Mouse (Mus musculus) cerebellum, postnatal 25 days (tissue): ENCODE measurements at regions not wholly inside any gene's neighbourhood (a gene's known extent, or its start where the extent isn't known, plus 50 kb on each side); places are given as distances from the start of the nearest gene placed in this dataset.
"Not testable (repeated sequence)": the region's sequence is repeated elsewhere in the genome, so short reads cannot be mapped to it uniquely, and the experiment has no call there.

Experiments used
- DNase-seq, 2 experiments: peaks; one replicate each; pipeline ENCODE4 v3.0.0; 2021; ENCODE audit warnings: mixed read lengths in 2 of 2

DNA sequence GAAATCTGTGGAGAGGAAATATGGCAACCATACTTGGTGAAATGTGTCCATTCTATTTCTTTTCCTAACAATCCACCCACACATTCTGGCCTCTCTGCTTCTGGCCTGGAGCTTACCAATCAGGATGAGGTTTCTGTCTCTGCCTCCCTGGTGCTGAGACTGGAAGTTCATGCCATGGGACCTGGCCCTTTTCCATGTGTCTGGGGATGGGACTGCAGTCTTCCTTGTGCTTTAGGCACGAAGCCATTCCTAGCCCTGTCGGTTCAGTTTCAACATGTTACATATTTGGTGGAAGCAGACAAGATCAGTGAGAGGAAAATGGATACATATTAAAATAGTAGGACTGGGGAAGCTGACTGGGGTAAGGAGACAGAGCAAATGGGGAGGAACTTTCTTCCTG is 100.2 kb upstream of the Tcerg1l start:
- DNase-seq, result peak in 1 of 2 experiments; percentile 48

DNA sequence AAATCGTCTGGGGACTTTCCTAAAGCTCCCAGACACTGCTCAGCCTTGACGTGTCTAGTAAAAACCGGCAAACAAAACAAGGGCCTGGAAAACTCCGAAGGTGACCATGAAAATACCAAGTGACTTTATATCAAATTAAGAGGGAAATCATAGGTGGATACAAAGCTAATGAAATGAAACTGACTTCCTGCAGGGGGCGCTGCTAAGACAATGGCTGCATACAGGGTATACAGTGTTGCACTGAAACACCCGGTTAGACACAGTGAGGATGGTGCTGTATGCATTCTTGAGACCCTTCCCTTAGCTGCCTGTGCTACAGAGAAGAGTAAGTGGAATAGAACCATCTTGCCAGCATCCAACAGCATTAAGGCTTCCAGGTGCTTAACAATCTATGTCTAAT is 99.7 kb upstream of the Tcerg1l start:
- DNase-seq, result peak in 1 of 2 experiments; percentile 27

DNA sequence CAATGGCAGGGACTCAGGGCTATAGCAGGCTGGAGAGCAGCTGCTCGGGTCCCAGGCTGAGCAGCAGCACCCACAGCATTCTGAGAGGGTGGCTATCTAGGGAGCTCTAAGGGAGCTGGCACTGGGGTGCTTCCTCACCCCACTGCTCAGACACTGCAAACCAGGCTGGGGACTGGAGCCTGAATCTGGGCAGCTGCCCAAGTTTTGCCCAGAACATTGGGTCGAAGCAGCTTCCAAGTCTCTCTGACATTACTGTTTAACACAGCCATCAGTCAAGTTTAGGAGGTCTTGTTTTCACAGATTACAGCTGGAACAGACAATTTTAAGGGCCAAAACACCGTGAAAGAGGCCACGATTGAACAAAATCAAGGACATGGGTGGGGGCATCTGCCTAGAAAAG is 96.1 kb upstream of the Tcerg1l start:
- peak in 1 of 2 experiments; percentile 19 for DNase-seq

DNA sequence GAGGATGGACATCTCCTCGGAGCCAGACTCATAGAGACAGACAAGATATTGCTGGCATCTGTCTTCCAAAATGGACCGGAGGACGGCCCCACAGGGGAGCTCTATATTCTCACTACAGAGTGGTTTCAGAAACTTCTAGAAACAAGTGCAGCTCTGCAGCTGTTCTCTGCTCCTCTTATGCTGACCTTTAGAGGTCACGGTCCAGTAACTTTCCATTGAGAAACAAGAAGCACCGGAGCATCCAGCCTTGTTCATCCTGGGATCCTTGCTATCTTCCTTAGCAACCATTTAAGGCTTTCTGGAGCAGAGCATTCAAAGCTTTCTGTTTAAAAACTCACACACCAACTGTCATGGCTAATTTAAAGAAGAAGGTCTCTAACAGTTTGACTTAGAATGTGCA is 94.7 kb upstream of the Tcerg1l start:
- DNase-seq, result no peak

DNA sequence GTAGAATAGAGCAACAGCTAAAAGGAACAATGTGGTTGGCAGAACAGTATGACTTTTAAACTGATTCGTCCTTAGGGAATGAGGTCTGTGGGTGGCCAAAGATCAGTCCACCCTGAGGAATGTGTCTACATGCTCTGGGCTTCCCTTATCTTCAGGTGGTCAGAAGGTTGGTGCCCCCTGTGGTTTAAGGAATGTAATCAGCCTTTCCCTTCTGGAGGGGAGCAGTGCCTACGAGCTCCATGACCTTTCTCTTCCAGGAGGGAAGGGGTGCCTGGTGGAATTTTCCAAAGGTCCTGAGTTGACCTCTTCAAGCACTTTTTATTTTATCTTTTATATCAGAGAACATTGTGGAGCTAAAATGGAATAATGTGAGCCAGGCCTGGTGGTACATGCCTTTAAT is 91.9 kb upstream of the Tcerg1l start:
- no peak for DNase-seq

DNA sequence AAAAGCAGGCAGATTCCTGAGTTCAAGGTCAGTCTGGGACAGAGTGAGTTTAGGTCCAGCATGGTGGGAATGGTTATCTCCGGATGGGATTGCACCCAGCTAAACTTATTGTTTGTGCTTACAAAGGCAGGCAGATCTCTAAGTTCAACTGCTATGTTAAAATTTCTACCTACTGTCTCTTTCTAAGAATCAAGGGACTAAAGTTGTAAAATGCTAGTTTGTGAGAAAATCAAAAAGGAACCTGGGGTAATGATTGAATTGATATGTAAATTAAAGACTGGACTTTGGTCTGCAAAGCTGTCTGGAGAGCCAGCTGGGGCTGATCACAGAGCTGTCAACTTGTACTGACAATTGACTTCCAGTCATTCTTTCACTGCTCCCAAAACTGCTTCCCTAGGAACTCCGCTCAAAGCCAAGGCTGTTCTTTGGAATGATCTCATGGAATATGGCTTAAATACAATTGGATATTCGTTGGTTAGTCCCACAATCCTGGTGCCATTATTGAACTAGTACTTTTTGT is 90.7 kb upstream of the Tcerg1l start:
- DNase-seq, result no peak

DNA sequence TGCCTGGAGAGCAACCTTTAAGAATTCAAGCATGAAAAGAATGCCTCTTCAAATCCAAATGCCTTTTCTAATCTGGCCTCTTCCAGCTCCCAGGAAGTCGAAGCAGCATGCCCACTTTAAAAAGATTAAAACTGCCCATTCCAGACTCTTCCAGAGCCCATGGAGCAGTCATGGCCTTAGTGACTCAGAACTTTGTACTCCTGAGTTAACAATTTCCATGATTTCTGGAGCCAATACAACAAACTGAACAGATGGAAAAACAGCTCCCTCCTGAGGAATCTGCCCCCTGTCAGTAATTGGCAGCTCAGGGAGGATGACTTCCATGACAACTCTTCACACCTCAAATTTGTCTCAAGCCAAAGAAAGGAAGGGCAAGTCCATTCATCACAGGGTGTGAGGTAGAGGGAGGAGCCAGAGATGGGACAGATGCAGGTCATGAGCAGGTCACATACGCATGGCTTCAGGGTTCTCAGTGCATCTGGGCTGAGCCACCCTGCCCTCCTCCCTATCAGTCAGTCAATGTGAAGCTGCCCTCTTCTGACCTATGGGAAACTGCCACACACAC is 75.4 kb upstream of the Tcerg1l start:
- peak; percentile 10 to 13 for DNase-seq

DNA sequence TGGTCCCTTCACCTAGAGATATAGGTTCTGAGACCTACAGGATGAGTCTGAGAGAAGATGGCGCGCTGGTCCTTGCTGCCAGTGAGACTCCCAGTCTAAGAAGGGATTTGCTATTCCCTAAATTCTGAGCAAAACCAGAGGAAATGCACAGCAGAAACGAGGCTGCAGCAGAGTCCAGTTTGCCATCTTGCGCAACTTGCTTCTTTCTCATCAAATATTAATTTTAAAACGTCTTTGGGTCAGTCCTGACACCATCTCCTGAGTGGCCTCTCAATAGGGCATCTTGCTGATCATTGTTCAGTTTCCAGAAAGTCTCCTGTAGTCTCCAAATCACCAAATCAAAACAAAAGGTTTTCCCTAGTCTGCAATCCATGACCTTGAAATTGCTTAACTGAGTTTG is 74.8 kb upstream of the Tcerg1l start:
- no peak for DNase-seq

DNA sequence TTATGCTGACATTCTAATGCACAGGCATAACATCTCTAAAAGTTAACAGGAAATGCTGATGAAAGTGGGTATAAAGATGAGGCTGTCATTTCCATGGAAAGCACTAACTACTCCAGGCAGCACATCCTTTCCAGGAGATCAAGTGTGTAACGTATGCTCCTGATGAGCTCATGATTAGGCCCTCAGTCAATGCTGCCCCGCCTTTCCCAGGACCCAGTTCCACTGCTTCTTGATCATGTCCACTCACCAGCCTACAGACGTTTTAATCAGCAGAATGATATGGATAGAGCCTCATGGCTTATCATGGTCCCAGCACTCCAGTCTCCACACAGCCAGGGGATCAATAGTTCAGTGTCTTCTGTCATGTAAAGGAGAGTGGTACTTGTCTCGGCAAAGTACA is 71.7 kb upstream of the Tcerg1l start:
- no peak for DNase-seq

DNA sequence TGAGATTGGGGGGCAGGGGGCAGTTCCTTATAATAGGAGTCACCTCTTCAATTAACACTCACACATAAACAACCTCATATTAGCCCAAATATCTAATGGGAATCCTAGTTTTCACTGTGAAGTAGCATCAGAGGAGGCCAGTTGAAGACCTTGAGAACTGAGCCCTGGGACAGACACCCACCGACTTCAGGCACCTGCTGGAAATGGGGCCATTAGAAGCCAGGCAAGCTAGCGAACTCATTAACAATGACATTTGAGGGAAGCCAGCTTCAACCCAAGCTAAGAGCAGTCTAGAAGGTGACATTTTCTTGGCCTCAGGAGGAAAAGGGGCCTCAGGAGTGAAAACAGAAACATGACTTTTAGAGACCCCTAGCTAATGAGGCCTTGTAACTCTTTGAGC is 70.9 kb upstream of the Tcerg1l start:
- no peak for DNase-seq

DNA sequence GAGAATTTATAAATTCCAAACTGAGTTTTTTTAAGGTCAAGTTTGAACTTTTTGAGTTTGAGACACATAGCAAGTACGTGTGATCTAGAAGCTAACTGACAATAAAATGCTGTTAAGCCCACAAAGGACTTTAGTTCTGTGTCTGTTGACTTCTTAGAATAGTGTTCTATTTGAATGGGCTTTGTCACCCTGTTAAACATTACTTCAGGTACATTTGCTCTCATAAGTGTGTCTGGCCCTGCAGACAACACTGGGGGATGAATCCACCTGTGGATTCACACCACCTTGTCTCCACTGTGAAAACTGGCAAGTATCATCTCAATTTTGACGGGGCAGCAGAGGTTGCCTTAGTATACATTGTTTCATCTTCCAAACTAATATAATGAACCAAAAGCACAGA is 70.5 kb upstream of the Tcerg1l start:
- DNase-seq, result no peak

DNA sequence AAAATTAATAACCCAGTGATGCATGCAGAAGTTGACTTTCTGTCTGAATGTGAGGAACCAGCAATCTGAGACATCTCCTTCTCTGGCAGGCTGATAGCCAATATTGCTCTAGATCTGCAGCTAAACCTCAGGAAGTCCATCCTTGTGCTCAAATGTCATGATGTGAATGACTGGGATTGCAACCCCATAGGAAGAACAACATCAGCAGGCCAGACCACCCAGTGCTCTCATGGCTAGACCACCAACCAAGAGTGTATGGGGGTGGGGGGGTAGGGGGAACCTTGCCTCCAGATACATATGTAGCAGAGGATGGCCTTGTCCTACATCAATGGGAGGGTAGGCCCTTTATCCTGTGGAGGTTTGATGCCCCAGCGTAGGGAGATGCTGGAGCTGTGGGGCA is 69.9 kb upstream of the Tcerg1l start:
- no peak for DNase-seq

DNA sequence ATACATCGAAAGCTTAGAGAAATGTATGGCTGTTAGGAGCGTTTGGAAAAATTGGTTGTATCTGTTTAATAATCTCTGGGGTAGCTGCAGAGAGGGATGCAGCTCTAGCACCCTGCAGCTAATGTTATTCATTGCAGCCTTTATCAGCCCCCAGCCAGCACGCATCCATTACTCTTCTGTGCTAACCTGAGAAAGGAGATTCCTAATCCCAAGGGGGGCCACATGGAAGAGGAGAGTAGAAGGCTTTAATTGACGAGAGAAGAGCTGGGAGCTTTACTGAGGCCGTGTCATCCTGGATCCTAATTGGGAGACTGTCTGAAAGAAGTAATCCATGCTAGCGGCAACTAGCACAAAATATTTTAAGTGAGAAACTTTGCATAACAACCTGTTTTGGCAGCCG is 60.4 kb upstream of the Tcerg1l start:
- no peak for DNase-seq

DNA sequence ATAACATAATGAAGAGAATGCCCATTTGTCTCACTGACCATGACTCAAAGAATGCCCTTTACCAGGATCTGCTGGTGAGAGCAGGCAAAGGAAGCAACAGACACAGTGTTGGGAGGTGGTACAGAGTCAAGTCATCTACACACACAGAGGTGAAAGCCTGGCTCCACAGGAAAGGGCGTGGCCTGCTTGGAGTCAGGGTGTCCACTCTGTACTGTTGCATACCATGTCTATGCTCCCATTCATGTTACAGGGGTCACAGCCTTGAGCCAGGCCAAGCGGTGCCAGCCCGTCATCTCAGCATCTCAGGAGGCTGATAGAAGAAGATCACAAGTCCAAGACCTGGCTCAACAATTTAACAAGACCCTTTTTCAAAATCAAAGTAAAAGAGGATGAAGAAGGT is 57.8 kb upstream of the Tcerg1l start:
- DNase-seq, result no peak

DNA sequence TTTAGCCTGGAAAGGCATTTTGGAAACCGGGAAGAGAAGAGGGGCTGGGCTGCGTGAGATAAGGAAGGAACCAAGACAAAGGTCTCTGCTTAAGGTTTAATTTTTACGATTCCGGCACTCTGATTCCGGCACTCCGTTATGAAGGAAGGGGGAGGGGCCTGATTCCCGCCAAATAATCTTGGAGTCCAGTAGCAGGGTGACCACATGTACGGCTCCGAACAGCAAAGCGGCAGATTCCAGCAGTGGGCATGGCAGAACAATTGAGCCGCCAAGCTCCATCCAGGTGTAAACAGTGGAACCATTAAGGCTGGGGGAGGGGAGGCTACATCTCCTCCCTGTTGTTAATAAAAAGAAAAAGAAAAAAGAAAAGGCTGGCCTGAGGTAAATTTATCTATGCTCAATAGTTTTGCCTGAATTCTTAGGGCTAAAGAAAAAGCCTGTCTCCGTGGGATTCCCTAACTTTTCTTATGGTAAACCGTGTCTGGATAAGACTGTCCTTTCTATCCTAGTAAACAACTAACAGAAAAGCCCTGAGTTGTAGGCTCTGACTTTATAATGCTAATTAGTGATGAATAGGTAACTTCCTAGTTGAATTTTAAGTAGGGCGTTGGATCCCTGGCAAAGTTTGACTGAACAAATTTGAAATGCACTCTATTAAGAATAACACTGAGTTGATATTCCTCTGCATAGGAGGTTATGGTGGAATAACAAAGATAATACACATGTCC is 57.1 kb upstream of the Tcerg1l start:
- not testable (repeated sequence) for DNase-seq

DNA sequence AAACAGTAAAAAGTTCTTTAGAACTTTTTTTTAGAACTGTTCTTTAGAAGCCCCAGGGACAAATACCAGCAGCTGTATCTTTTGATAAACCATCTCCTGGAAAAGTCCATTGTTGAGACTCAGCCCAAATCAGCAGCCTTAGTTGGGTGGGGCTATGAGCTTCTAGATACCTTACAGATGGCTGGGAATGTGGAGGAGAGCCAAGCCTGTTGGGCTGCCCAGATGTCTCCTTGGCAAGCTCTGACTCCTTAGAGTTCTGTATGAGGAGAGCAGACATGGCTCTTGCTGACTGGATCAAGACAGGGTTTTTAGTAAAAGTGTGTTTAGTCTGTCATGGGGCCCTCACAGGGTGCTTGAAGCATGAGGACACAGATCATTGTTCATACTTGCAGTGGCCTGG is 53.8 kb upstream of the Tcerg1l start:
- peak; percentile 19 to 45 for DNase-seq

DNA sequence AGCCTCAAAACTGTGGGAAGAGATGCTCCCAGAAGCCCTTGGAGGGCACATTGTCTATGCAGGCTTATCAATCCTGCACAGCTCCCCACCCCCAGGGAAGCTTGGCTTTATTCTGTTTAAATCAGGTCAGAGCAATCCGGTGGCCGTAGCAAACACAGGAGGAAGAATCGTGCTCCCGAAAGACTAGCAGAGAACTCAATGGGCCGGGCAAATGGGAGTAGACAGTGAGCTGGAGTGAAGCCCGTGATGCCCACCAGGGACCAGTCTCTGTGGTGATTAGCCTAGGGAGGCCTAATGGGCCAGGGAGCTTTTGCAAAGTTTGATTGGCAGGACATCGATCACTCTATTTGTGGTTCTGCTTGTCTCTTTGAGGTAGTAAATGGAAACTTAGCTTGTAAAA is 51.0 kb upstream of the Tcerg1l start:
- no peak for DNase-seq
